Mouse (Mus musculus): ENCODE results near the gene Ano9. TPM values are rescaled to one million over a fixed set of nuclear protein-coding genes. Genes with fewer than 3 reads are reported as not detected.

The Ano9 gene
- total RNA-seq, 2 experiments from 2014 or later: not detected

- no peak for DNase-seq (ENCODE audit: low spot score in 2 of 2)
These were observed 14.4 kb downstream of the Ano9 start for GRCm38 (mm10) chr7:141103161-141103560.

DNA sequence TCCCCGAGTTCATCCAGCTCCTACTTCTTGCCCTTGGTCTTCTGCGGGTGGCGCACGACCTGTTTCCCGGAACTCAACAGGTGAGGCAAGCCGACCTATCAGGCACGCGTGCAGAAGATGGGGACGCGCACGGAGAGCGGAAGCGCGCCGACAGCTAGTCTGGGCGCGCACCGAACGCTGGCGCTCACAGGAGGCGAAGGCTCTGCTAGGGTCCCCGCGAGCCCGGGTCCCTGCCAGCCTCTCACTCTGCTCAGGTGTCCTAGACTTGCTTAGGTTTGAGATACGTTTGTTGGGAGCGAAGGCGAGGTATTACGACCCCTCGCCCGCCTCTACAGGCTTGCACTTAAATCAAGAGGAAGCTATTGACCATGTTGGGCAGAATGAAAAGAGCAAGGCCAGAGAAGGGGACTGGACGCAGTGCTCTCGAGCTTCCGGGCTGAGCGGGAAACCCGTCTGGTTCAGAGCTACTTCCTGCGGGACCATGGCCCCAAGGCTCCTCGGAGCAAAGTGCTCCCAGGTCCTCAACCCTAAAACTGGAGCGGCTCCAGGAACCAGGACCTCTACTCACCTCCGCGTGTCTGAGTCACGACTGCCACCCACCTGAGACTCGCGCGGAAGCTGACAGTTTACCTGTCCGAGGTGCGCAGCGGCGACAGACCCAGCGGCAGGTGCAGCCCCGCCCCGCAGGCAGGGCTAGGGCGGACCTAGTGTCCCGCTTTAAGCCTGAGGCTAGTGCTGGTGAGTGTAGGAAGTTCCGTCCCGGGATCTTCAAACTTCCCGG is 17.5 kb downstream of the Ano9 start, which contains the start of gene Sigirr:
Gene Sigirr (minus strand): TSS at position 662 of the 781 bp plus-strand sequence.
- DNase-seq (ENCODE audit: low spot score in 2 of 2): peak; percentile 20 to 40

- no peak for DNase-seq (ENCODE audit: low spot score in 2 of 2)
These were observed 20.4 kb downstream of the Ano9 start for GRCm38 (mm10) chr7:141097177-141097576.

DNA sequence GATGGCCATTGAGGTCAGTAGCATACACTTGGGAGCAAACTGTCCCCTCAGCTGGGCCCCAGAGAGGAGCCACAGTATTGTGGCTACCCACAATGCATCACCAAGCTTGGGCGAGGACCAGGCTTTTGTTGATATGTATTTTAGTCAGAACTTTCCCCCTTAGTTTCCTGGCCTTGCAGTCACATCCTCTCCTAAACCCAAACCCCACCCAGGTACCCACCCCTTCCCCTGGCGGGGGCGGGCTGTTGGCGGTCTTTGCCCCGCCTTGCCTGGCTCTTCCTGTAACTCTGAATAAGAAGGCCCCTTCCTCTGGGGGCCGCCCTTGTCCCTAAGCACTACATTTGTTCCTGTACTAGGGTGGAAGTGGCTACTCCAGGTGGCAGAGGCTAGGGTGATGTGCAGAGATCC is 21.0 kb downstream of the Ano9 start:
- DNase-seq (ENCODE audit: low spot score in 2 of 2): no peak

DNA sequence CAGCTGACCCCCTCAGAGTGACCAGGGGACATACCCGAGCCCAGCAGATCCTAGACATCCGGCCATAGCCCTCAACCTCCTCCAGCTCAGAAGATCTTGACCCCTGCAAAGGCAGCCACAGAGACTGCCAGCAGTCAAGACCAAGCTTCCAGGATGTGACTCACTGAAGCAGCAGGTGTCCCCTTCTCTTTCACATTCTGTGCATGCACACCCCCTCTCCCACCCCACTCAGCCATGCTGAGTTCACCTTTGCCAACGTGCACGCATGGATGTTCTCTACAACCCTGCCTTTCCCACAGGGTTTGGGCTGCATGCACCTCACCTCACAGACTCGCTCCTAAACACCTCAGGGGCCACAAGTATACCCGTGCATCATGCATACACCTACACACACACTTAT is 21.6 kb downstream of the Ano9 start:
- no peak for DNase-seq (ENCODE audit: low spot score in 2 of 2)

DNA sequence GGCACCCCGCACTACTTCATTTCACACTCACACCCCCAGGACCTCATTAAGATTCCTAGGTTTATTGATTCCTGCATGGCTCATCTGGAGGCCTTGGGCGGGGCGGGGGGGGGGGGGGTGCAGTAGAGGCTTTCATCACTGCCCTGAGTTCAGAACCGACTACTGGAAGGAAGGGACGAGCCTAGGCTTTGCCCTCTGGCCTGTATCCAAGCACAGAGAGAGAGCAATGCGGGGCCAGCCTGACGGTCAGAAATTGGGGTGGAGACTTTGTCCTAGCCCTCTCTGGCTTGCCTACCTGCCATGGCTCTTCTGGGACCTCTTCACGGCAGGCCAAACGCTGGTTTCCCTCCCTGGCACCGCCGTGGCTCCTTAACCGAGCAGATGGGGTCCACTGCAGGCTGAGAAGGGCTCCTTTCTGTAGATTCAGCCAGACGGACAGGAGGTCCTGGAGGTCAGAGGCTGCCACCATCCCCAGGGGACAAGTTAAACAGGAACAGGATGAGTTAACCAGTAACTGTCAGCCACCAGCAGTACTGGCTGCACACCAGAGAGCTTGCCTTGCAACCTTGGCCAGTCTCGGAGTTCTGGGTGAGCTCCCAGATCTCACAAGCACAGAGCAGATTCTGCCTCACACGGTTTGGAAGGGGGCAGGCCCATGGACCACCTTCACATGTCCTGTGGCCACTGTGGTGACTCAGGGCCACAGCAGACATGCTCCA is 23.0 kb downstream of the Ano9 start:
- DNase-seq (ENCODE audit: low spot score in 2 of 2): no peak

- no peak for DNase-seq (ENCODE audit: low spot score in 2 of 2)
These were observed 23.7 kb downstream of the Ano9 start for GRCm38 (mm10) chr7:141093950-141094349.

DNA sequence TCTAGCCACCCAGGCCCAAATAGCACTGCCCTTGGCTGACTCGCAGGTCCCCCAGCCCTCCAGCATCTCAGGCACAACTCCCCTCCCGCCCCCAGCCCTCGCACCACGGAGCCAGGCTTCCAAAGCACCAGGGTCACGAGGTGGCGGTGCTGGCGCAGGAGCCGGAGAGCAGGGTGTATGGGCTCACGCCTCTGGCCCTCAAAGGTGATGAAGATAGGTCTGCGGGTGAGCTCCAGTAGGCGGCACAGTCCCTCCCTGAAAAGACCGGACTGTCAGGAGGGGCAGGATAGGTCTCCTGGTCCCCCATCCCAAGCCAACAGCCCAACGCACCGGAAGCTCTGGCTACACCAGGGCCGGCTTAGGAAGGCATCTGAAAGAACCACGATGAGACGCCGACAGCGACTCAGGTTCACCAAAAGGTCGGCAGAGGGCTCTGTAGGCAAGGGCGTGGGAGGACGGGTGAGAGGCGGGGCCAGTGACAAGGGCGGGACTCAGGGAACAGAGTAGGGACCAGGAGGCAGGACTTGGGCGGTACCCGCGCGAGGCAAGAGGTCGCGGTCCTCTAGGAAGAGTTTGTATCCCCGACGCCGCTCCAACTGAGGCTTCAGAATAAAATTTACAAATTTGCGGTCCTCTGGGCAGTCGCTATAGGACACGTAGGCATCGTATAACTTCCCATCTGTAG is 25.4 kb downstream of the Ano9 start:
- DNase-seq (ENCODE audit: low spot score in 2 of 2): peak; percentile 49 to 61

- DNase-seq (ENCODE audit: low spot score in 2 of 2): no peak
These were observed 27.4 kb downstream of the Ano9 start for GRCm38 (mm10) chr7:141090228-141090627.

GRCm38 (mm10) chr7:141088473-141088872 is 29.1 kb downstream of the Ano9 start:
- DNase-seq (ENCODE audit: low spot score in 2 of 2): no peak

GRCm38 (mm10) chr7:141087894-141088293 is 29.7 kb downstream of the Ano9 start:
- DNase-seq (ENCODE audit: low spot score in 2 of 2): no peak

DNA sequence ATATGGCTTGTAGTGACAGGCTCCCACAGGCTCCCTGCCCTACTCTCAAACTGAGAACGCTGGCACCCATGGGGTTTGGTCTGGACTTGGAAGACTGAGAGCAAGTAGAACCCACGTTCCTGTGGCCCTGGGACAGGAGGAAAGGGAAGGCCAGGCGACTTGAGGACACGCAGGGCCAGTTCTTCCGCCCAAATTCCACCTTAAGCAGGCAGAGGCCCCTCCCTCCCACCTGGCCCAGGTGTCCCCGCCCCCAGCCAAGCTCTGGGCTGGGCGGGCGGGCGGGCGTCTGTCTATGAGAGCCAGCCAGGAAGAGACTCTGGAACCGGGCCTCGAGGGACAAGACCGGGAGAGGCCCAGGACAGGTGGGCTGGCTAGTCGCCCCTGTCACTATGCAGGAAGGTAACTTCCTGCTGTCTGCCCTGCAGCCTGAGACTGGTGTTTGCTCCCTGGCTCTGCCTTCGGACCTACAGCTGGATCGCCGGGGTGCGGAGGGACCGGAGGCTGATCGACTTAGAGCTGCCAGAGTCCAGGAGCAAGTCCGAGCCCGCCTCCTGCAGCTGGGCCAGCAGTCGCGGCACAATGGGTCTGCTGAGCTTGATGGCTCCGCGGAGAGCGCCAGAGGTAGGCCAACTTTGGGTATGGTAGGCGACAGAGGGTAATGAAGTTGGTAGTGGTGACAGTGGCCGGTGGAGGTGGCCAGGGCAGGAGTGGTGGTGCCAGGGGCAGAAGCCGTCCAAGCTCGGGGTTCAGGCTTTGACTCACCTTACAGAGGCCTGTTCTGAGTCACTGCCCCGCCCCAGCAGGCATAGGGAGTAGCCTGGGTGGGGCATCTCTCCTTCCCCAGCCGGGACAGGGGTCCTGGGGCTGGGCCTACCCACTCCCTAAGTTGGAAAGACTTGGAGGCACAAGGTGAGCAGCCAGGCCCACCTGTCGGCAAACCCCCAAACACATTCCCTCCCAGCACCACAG is 37.8 kb downstream of the Ano9 start:
- no peak for DNase-seq (ENCODE audit: low spot score in 2 of 2)

DNA sequence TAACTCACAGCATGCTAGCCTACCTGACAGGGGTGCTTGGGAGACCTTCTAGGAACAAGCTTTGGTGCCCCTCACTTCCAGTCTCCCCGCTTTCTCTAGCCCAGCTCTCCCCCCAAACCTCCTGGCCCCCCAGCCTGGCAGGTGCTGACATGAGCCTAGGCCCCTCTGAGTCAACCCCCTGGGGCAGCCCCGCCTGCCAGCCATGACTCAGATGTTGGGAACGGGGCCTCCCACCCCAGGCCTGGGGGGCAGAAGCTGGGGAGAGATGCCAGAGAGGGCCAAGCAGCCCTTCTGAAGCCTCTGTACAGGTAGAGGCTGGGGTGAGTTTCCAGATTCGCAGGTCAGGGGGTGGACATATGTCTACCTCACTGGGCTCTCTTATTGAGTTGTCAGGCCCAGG is 38.7 kb downstream of the Ano9 start:
- DNase-seq (ENCODE audit: low spot score in 2 of 2): no peak

DNA sequence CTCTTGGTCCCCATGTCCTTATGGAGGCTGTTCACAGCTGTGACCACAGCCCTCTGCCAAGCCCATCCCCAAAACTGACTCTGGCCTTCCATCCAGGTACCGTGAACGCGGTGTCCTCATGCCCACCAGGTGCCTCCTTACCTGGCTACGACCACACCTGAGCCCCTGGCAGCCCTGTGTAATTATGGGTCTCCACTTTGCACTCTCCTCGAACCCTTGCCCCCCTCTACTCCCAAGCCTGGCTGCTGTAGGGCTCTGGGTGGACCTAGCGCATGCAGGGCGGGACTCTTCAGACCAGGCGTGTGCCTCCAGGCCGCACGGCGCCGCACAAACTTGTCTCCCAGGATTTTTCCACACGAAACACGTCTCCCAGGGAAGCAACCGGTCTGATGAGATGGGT is 39.8 kb downstream of the Ano9 start, which contains the start of gene Pkp3:
Gene Pkp3 (plus strand): TSS at position 378 of the 400 bp plus-strand sequence.
- no peak for DNase-seq (ENCODE audit: low spot score in 2 of 2)

GRCm38 (mm10) chr7:141073782-141074181 is 43.8 kb downstream of the Ano9 start:
- no peak for DNase-seq (ENCODE audit: low spot score in 2 of 2)

DNA sequence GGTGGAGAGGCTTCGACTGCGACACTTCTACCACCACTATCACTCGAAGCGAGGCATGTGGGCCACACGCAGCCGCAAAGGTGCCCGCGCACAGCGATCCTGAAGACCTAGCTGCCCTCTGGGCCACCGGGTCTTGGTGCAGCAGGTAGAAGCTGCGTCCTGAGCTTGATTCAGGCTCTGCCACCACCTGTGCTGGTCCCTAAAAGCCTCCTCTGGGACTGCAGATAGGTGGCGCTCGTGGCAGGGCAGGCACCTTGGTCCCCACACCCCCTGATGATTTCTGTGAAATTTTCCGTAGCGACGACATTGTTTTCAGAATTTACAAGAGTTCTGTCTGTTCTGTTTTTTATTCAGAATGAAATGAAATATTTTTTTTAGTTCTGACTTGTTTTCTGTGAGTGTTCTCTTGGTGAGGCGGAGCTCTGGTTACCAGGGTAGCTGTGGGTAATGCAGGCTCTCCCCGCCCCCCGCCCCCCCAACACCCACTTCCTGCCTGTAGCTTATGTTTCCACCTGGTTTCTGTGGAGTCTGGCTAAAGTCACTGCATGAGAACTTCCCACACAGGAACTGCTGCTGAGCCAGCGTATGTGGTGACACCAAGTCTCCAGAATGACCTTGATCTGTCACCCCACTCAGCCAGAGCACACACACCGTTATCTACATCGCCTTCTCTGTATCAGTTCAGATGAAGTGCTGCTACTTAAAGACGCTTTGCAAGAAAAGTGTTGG is 45.4 kb downstream of the Ano9 start:
- DNase-seq (ENCODE audit: low spot score in 2 of 2): no peak

- DNase-seq (ENCODE audit: low spot score in 2 of 2): peak; percentile 84
These were observed 47.3 kb downstream of the Ano9 start for GRCm38 (mm10) chr7:141070058-141070862.

- DNase-seq (ENCODE audit: low spot score in 2 of 2): no peak
These were observed 49.3 kb downstream of the Ano9 start for GRCm38 (mm10) chr7:141068351-141068750.

DNA sequence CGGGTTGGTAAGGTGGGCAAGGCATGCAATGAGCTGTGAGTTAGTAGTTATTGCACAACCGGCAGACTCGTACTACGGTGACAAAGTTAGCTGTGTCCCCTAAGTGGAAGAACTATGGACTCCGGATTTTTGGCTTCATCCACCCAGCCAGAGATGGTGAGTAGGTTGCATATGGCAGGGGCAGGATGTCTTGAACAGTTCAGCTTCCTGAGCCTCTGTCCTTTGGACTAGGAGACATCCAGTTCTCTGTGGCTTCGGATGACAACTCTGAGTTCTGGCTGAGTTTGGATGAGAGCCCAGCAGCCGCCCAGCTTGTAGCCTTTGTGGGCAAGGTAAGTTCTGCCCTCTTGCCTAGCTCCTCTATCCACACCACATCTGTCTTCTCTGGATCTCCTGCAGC is 53.0 kb downstream of the Ano9 start:
- DNase-seq (ENCODE audit: low spot score in 2 of 2): no peak
